Mouse (Mus musculus) heart, embryonic 11.5 days (tissue): Measurements from ENCODE around the gene Lsm14a. TPM values are rescaled to one million over a fixed set of nuclear protein-coding genes. Genes with fewer than 3 reads are reported as not detected.
A peak's percentile ranks its signal among the peaks of the same experiment; 100 is the strongest.

Experiments used
- ATAC-seq: fragments of 200-750 bp; cut with Nextera tagmentation; replicated peaks from 2 replicates; pipeline ENCODE4 v1.8.0; 2017; ENCODE audit warnings: moderate library complexity; ENCODE audit not compliant: insufficient number of reproducible peaks, low FRiP score, low TSS enrichment
- H3K27ac ChIP-seq: fragments of 300-500 bp; sonication (generic); 2 replicates; pipeline ENCODE4 v1.5.1; 2014; ENCODE audit warnings: mild to moderate bottlenecking, low read depth, low read length
- H3K27me3 ChIP-seq: fragments of 300-500 bp; sonication (generic); 2 replicates; pipeline ENCODE4 v1.6.1; 2014; ENCODE audit warnings: mild to moderate bottlenecking, low read length, mixed read lengths; ENCODE audit not compliant: control insufficient read depth, insufficient read depth
- H3K36me3 ChIP-seq: fragments of 300-500 bp; sonication (generic); 2 replicates; pipeline ENCODE4 v1.6.1; 2014; ENCODE audit warnings: mild to moderate bottlenecking, low read length, moderate library complexity, mixed read lengths; ENCODE audit not compliant: control insufficient read depth, insufficient read depth
- H3K4me1 ChIP-seq: fragments of 300-500 bp; sonication (generic); 2 replicates; pipeline ENCODE4 v1.6.1; 2014; ENCODE audit warnings: low read length; ENCODE audit not compliant: control insufficient read depth, insufficient read depth
- H3K4me2 ChIP-seq: fragments of 300-500 bp; sonication (generic); 2 replicates; pipeline ENCODE4 v1.6.1; 2014; ENCODE audit warnings: mild to moderate bottlenecking, moderate library complexity
- H3K4me3 ChIP-seq: fragments of 300-500 bp; sonication (generic); 2 replicates; pipeline ENCODE4 v1.5.1; 2014; ENCODE audit warnings: low read depth, low read length
- H3K9ac ChIP-seq: fragments of 300-500 bp; sonication (generic); 2 replicates; pipeline ENCODE4 v1.6.1; 2014; ENCODE audit warnings: mild to moderate bottlenecking, low read depth, low read length, moderate library complexity
- H3K9me3 ChIP-seq: fragments of 300-500 bp; sonication (generic); replicated peaks from 2 replicates; pipeline ENCODE4 v1.6.1; 2016; ENCODE audit warnings: low read length; ENCODE audit not compliant: control insufficient read depth
- WGBS: fragments of 180-500 bp; shearing (Covaris S2); extraction: QIAGEN DNeasy Blood & Tissue Kit; methylation state at CpG from one replicate; pipeline ENCODE4 v1.1.7; 2014; ENCODE audit not compliant: insufficient replicate concordance; 5-methylcytosine and 5-hydroxymethylcytosine counted together
- polyA plus RNA-seq: library from polyadenylated mRNA; unstranded; fragments of >200 nt; fragmentation: Nextera tagmentation; extraction: Ambion mirVana; gene quantifications from 2 replicates; pipeline ENCODE4 v1.2.1, GENCODE M21; 2014

The Lsm14a gene
- polyA plus RNA-seq, 1 experiment from 2014 or later = 46.4 TPM

GRCm38 (mm10) chr7:34319123-34319522 lies 74.0 kb downstream of the Lsm14a start:
- Histone ChIP-seq H3K27ac (no peak overlapping the region), H3K36me3 (no peaks in the 10 kb centered on the region)
- WGBS = 85% methylated on average over 2 of the region's 2 CpGs

GRCm38 (mm10) chr7:34317901-34318476 lies 75.1 kb downstream of the Lsm14a start:
- no peak overlapping the region for H3K9ac ChIP-seq
- ATAC-seq = no peak
- H3K9me3 ChIP-seq = no peaks in the 10 kb centered on the region
- WGBS = 56% methylated on average over 7 of the region's 7 CpGs
- no peak overlapping the region for H3K4me2 ChIP-seq
- no peaks in the 10 kb centered on the region for H3K27me3 ChIP-seq
- H3K4me1 ChIP-seq = peaks cover 4% of the 10 kb centered on the region
- H3K27ac ChIP-seq = peak overlapping the region; percentile 29; the same call in 1 of the 2 replicates
- no peak overlapping the region for H3K4me3 ChIP-seq
- H3K36me3 ChIP-seq = no peaks in the 10 kb centered on the region

More at GRCm38 (mm10) chr7:34319123-34319522, 74.0 kb downstream of the Lsm14a start:
- Histone ChIP-seq H3K9me3 (peaks cover 2% of the 10 kb centered on the region), H3K27me3 (no peaks in the 10 kb centered on the region), H3K4me1 (peaks cover 4% of the 10 kb centered on the region; the same call in 1 of the 2 replicates), H3K4me2 (no peak overlapping the region), H3K4me3 (no peak overlapping the region), H3K9ac (no peak overlapping the region)
- no peak for ATAC-seq

- no peaks in the 10 kb centered on the region for H3K9me3 ChIP-seq
- H3K27me3 ChIP-seq = no peaks in the 10 kb centered on the region
- peak within 1 kb of the TSS; percentile 99 for H3K4me3 ChIP-seq
- under 1% methylated on average over 25 of the region's 41 CpGs for WGBS
- peak within 1 kb of the TSS; percentile 66 for H3K4me2 ChIP-seq
- no peaks in the 10 kb centered on the region for H3K36me3 ChIP-seq
- H3K4me1 ChIP-seq = peaks cover 17% of the 10 kb centered on the region
- H3K9ac ChIP-seq = peak within 1 kb of the TSS; percentile 94
- peak within 1 kb of the TSS; percentile 99 for H3K27ac ChIP-seq
- ATAC-seq = peak; percentile 91
Measured at GRCm38 (mm10) chr7:34313443-34313875, 79.7 kb downstream of the Lsm14a start, which contains the start of gene 4931406P16Rik. TSS of gene 4931406P16Rik (minus strand) at chr7:34313551.

- no peaks in the 10 kb centered on the region for H3K27me3 ChIP-seq
- peaks cover 17% of the 10 kb centered on the region for H3K4me1 ChIP-seq
- no peaks in the 10 kb centered on the region for H3K36me3 ChIP-seq
- H3K4me2 ChIP-seq = peak overlapping the region; percentile 66
- H3K9ac ChIP-seq = peak overlapping the region; percentile 94
- H3K27ac ChIP-seq = peak overlapping the region; percentile 99
- WGBS = under 1% methylated on average over 63 of the region's 73 CpGs
- H3K9me3 ChIP-seq = no peaks in the 10 kb centered on the region
- peak overlapping the region; percentile 99 for H3K4me3 ChIP-seq
- ATAC-seq = peak; percentile 89
Measured at GRCm38 (mm10) chr7:34312786-34313442, 80.2 kb downstream of the Lsm14a start.

GRCm38 (mm10) chr7:34309186-34309764 lies 83.8 kb downstream of the Lsm14a start:
- no peak overlapping the region for H3K4me3 ChIP-seq
- 55% methylated on average over 5 of the region's 5 CpGs for WGBS
- H3K9me3 ChIP-seq = no peaks in the 10 kb centered on the region
- H3K4me2 ChIP-seq = peak overlapping the region; percentile 2; the same call in 1 of the 2 replicates
- ATAC-seq = no peak
- H3K9ac ChIP-seq = no peak overlapping the region
- peak overlapping the region; percentile 69 for H3K27ac ChIP-seq
- H3K4me1 ChIP-seq = peaks cover 33% of the 10 kb centered on the region
- no peaks in the 10 kb centered on the region for H3K27me3 ChIP-seq
- H3K36me3 ChIP-seq = no peaks in the 10 kb centered on the region

GRCm38 (mm10) chr7:34308586-34308985 lies 84.5 kb downstream of the Lsm14a start:
- H3K9ac ChIP-seq = no peak overlapping the region

GRCm38 (mm10) chr7:34305454-34305853 lies 87.7 kb downstream of the Lsm14a start:
- H3K4me1 ChIP-seq = peaks cover 30% of the 10 kb centered on the region
- H3K27me3 ChIP-seq = no peaks in the 10 kb centered on the region
- H3K36me3 ChIP-seq = no peaks in the 10 kb centered on the region
- no peak overlapping the region for H3K4me3 ChIP-seq
- peak overlapping the region; percentile 31 for H3K27ac ChIP-seq
- WGBS = 34% methylated on average over 4 of the region's 4 CpGs
- H3K9ac ChIP-seq = no peak overlapping the region
- H3K4me2 ChIP-seq = peak overlapping the region; percentile 15
- H3K9me3 ChIP-seq = no peaks in the 10 kb centered on the region
- no peak for ATAC-seq

More at GRCm38 (mm10) chr7:34308586-34308985, 84.5 kb downstream of the Lsm14a start:
- H3K9me3 ChIP-seq = no peaks in the 10 kb centered on the region
- peak overlapping the region; percentile 39 for H3K4me2 ChIP-seq
- H3K36me3 ChIP-seq = no peaks in the 10 kb centered on the region
- 27% methylated on average over 5 of the region's 5 CpGs for WGBS
- peaks cover 33% of the 10 kb centered on the region for H3K4me1 ChIP-seq
- no peak for ATAC-seq
- H3K4me3 ChIP-seq = no peak overlapping the region
- no peaks in the 10 kb centered on the region for H3K27me3 ChIP-seq
- H3K27ac ChIP-seq = peak overlapping the region; percentile 69

GRCm38 (mm10) chr7:34302651-34303050 lies 90.5 kb downstream of the Lsm14a start:
- Histone ChIP-seq H3K4me2 (no peak overlapping the region), H3K27me3 (no peaks in the 10 kb centered on the region), H3K27ac (peak overlapping the region; percentile 87), H3K4me3 (no peak overlapping the region), H3K9ac (no peak overlapping the region), H3K36me3 (no peaks in the 10 kb centered on the region), H3K4me1 (peaks cover 30% of the 10 kb centered on the region), H3K9me3 (no peaks in the 10 kb centered on the region)
- 62% methylated on average over 1 of the region's 1 CpGs for WGBS
- no peak for ATAC-seq
